Mouse (Mus musculus): Measurements from ENCODE around the gene Olfr1425.
"Not testable (repeated sequence)": the region's sequence is repeated elsewhere in the genome, so short reads cannot be mapped to it uniquely, and the experiment has no call there.

Gene Olfr1425

GRCm38 (mm10) chr19:12077631-12078030 is at the start of gene Olfr1425:
Olfr1425 (minus strand) TSS chr19:12077731.
- not testable (repeated sequence) for DNase-seq

GRCm38 (mm10) chr19:12123103-12123502 is 45.6 kb upstream of the Olfr1425 start, which contains the start of gene Olfr76:
Olfr76 (minus strand) TSS chr19:12123203.
- no peak for DNase-seq

- no peak for DNase-seq
Observed at GRCm38 (mm10) chr19:12116464-12116863, 38.9 kb upstream of the Olfr1425 start.

- no peak for DNase-seq
Observed at GRCm38 (mm10) chr19:12115797-12116196, 38.3 kb upstream of the Olfr1425 start, which contains the start of gene Olfr1428. Olfr1428 (minus strand) TSS chr19:12115897.

GRCm38 (mm10) chr19:12113807-12114206 is 36.3 kb upstream of the Olfr1425 start:
- no peak for DNase-seq

- no peak for DNase-seq
Observed at GRCm38 (mm10) chr19:12104541-12104940, 27.0 kb upstream of the Olfr1425 start.

- DNase-seq: no peak
Observed at GRCm38 (mm10) chr19:12103234-12103633, 25.7 kb upstream of the Olfr1425 start, which contains the start of gene Olfr1427. Olfr1427 (minus strand) TSS chr19:12103334.

GRCm38 (mm10) chr19:12091913-12092312 is 14.4 kb upstream of the Olfr1425 start, which contains the start of gene Olfr1426:
Olfr1426 (minus strand) TSS chr19:12092013.
- DNase-seq: no peak

GRCm38 (mm10) chr19:12069546-12069945 is 8.0 kb downstream of the Olfr1425 start:
- not testable (repeated sequence) for DNase-seq

GRCm38 (mm10) chr19:12067806-12068205 is 9.7 kb downstream of the Olfr1425 start:
- DNase-seq: not testable (repeated sequence)

- DNase-seq: not testable (repeated sequence)
Observed at GRCm38 (mm10) chr19:12062582-12062981, 14.9 kb downstream of the Olfr1425 start, which contains the start of gene Olfr1424. Olfr1424 (minus strand) TSS chr19:12062682.

- DNase-seq: no peak
Observed at GRCm38 (mm10) chr19:12043163-12043562, 34.4 kb downstream of the Olfr1425 start.

- no peak for DNase-seq
Observed at GRCm38 (mm10) chr19:12041217-12041616, 36.3 kb downstream of the Olfr1425 start, which contains the start of gene Olfr1423. Olfr1423 (minus strand) TSS chr19:12041317.

GRCm38 (mm10) chr19:12037727-12038126 is 39.8 kb downstream of the Olfr1425 start:
- DNase-seq: no peak

- no peak for DNase-seq
Observed at GRCm38 (mm10) chr19:12026606-12027005, 50.9 kb downstream of the Olfr1425 start.

GRCm38 (mm10) chr19:12025333-12025732 is 52.2 kb downstream of the Olfr1425 start:
- DNase-seq: no peak

GRCm38 (mm10) chr19:12024149-12024548 is 53.4 kb downstream of the Olfr1425 start:
- no peak for DNase-seq
